Mouse (Mus musculus) lung, postnatal 4 days (tissue): ENCODE measurements around the gene P3h4.

Source experiments
- DNase-seq, 2 experiments: peaks; one replicate each; pipeline ENCODE4 v3.0.0; 2021

P3h4 gene

GRCm38 (mm10) chr11:100408076-100408834 lies 6.4 kb downstream of the P3h4 start:
- DNase-seq, result peak; percentile 74 to 85

- DNase-seq, result no peak
Observed at GRCm38 (mm10) chr11:100406995-100407705, 7.5 kb downstream of the P3h4 start.

DNA sequence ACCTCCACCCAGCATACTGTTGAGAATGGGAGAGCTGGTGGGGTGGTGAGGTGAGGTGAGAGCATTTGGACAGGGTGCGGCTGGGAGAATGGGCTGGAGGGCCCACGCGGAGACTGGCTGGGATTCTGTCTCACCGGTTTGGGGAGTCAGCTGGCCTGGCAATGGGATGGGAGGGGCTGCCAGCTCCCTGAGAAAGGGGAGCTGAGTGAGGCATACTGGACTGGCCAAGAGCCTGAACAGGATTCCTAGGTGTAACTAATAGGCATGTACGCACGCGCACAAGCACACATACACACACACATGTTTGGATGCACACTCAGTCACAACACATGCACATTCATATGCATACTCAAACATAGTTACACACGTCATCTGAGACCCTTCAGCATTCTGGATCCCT lies 8.4 kb downstream of the P3h4 start:
- DNase-seq, result peak; percentile 31 to 63

DNA sequence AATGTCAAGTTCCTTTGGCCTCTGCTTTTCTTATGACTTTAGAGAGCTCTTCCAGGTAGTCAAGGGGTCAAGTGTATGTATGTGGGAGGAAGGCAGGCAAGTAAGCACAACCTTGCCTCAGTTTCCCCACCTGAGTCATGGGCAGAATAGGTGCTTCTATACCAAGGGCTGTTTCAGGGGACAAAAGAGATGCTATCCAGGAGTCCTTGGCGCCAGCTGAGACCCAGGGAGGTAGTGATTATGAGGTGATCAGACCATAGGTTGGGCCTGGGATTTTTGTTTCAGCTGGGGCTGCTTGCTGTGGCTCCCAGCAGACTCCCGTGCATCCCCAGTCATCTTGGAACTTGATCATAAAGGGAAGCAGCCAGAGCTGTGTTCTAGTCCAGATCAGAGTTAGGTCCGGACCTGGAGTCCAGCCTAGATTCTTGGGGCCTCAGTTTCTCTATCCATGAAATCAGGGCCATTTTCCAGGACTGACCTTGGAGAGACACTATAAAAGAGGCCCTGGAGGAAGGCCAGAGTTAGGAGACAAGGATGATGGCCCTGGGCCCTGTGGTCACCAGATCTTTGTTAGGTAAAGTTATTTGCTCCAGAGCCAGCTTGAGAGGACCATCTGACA lies 10.1 kb downstream of the P3h4 start:
- DNase-seq, result no peak

DNA sequence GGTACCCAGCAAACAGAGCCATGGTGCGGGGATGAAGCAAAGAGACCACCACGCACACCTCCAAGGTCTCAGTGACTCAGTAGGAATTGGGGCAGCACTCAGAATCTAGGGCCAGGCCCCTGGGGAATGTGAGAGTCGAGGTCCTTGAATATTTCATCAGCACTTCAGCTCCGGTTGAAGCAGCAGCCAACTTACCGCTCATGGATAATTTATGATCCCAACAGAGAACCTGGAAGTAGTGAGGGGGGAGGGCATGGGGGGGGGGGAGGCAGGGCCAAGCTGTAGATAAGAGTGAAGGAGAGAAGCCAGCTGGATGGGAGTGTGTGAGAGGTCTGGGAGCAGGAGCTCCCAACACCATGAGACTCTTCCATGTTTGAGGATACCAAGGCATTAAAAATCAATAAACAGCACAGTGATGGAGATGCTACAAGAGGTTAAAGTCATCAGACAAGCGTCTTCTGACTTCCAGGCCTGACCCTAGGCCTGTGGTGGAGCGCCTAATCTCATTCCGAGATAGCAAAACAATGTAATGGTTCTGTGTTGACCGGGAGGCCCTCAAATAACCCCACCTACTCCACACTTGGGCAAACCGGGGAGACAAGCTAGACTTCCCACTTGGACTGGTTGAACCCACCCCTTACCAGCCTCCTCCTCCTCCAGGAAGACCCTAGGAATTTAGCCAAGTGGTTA lies 11.0 kb downstream of the P3h4 start:
- peak in 1 of 2 experiments; percentile 57 for DNase-seq

DNA sequence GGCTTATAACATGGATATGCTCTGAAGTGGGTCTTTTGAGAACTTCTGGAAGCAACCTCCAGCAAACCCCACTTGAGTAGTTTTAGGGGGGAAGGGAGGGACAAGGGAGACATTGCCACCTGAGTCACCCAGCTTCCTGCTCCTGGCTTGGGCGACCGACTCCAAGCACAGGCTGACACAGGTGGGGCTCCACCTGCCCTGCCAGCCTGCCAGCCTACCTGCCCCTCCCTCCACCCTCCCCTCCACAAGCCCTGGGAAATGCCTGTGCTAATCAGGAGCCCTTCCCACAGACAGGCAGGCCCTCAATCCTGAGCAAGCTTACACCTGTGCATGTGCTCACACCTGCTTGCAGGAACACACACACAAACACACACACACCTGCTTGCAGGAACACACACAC lies 12.0 kb downstream of the P3h4 start:
- DNase-seq, result peak; percentile 60 to 83

DNA sequence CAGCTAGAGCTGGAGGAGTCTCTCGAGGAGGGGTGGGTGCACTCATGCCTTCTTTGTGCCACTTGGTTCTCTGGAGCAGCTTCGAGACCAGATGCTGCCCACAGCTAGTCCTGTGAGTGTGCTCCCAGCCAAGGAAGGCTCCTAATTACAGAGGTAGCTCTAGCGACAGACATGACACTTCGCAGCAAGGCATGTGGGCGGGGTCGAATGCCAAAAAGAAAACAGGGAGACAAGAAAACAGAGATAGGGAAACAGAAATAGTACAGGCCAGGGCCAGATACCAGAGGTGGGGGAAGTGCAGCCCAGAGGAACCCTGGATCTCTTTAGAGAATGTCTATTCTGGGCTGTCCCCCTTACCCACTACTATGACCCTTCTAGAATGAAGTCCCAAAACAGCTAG lies 12.4 kb downstream of the P3h4 start:
- no peak for DNase-seq

- no peak for DNase-seq
Observed at GRCm38 (mm10) chr11:100400842-100401241, 13.8 kb downstream of the P3h4 start.

DNA sequence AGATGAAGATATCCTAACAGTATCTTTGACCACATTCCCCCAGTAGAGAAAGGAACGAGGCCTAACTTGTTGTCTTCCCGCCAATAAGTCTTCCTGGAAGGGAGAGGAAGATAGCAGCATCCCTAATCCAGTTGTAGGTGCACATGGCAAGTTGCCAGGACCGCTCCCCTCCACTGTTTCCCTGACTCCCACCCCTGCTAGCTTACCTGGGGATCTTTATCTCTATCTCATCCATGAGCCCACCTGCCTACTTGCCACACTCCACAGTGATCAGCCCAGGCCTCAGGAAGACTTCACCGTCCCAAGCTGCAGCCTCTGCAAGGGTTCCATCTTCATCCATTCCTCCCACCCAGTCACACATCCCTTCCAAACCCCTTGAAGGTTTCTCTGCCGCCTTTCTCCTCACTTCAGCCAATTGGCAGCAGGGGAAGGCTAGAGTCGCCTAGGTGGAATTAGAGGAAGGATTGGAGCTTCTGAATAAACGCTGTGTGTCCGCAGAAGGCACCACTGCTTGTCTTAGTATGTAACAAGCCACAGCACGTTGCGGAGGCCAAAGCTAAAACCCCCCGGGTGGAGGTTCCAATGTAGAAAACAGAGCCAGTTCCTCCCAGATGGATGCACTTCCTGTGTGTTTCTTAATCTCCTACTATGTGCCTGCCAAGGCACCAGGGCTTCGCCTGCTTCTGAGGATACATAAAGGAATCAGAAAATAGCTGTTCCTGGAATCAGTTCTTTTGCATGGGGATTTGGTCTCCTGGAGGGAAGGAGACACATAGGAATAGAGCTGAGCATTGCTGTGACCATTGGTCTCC lies 14.7 kb downstream of the P3h4 start:
- DNase-seq, result no peak

DNA sequence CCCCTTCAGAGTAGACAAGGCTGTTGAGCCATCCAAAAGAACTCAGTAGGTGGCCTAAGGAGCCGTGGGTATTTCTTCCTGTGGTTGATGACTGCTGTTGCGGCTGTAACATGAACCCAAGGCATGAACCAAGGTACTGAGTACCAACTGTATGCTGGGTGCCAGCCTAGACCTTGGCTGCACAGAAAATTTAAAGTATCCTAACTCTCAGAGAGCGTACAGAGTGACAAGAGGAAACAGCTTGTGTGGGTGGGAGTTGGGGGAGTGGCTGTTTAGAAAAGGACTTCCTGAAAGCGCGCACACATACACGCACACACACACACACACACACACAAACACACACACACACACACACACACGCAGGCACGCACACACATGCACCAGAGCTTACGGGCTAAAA lies 15.3 kb downstream of the P3h4 start:
- peak; percentile 53 to 57 for DNase-seq

DNA sequence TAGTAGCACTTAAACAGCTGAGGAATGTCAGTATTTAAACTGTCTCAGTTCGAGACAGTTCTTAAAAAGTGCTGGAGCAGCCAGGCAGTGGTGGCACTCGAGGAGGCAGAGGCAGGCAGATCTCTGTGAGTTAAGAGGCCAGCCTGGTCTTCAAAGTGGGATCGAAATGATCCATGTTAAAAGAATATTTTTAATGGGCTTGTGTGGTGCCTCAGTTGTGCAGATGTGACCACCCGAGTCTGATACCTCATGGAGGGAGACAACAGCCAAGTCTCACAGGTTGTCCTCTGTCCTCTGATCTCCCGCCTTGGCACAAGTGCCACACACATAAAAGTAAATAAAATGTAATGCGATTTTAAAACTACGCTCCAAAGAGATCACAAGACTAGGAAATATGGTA lies 16.1 kb downstream of the P3h4 start:
- DNase-seq, result no peak

- peak; percentile 100 for DNase-seq
Observed at GRCm38 (mm10) chr11:100397600-100398389, 16.8 kb downstream of the P3h4 start, which contains the start of gene Jup. Gene Jup, minus strand, starts transcription at chr11:100397763.

GRCm38 (mm10) chr11:100396886-100397599 lies 17.6 kb downstream of the P3h4 start:
- peak; percentile 49 to 64 for DNase-seq

DNA sequence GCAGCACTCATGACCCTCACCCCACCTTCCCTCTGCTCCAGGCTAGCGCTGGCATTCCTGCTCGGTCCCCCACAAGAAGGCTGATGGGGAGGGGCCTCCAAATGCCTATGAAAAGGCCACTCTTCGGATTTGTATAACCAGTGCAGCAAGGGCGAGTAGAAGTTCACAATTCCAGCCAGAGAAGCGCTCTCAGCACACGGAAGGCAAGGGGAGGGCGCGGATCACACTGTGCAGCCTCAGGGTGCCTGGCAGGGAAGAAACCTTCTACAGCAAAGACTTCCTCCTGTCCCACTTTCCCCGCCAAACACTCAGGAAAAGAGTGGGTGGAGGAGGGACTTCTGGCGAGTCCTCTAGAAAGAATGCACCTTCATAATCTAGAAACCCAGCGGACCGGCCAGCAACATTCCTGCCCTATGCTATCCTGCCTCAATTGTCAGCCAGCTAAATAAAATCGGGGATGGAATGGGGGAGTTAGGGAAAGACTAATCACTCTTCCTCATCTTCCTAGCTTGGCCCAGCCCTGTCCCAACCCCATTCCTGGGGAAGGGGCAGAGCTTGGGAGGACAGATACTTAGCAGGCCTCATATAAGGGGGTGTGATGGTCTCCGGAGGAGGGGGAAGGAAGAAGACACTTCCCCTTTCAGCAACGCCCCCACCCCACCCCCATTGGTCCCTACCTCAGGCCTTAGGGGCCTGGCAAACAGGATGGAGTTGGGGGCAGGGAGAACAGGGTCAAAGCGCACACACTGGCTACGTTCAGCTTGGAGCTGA lies 18.6 kb downstream of the P3h4 start:
- DNase-seq, result peak; percentile 63 to 72

DNA sequence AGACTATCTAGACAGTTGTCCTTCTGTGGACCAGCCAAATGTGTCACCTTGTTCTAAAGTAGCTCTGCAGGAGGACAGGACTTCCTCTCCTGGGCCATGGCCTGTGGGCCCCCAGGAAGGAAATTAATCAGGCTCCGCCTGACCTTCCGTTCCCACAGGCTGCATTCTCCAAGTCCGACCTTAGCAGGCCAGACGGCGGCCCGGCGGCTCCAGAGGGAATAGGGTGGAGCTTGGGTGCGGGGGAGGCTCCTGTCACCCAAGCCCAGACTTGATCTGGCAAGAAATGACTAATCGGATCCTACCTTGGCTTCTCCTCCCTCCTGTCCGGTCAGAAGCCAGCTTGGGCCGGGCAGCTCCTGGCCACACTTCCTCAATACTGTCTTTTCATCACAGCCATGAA lies 19.4 kb downstream of the P3h4 start:
- DNase-seq, result peak; percentile 80 to 87

DNA sequence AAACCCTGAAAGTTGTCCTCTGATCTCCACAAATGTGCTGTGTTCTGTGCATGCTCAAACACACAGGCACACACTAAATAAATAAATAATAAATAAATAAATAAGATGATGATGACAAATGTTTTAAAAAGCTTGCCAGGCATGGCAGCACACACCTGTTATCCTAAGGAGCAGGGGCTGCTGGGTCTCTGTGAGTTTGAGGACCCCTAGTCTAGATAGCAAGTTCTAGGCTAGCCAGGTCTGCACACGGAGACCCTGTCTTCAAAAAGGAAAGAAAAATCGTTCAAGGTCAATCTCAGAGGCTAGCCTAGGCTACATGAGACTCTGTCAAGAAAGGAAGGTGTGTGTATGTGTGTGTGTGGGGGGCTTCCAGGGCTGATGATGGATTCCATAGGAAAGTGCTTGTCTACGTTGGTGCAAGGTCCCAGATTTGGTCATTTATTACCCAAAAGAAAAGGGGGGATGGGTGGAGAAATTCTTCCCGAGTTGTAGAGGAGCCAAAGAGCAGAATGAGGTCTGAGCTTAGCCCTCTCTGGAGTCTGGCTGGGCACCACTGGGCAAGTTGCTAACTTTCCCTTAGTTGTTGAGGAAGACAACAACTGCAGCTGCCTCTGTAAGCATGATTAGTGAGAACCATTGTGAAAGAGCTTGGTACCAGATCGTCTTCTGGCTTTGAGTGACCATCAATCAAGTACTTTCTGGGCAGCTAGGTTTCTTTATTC lies 20.1 kb downstream of the P3h4 start:
- no peak for DNase-seq

DNA sequence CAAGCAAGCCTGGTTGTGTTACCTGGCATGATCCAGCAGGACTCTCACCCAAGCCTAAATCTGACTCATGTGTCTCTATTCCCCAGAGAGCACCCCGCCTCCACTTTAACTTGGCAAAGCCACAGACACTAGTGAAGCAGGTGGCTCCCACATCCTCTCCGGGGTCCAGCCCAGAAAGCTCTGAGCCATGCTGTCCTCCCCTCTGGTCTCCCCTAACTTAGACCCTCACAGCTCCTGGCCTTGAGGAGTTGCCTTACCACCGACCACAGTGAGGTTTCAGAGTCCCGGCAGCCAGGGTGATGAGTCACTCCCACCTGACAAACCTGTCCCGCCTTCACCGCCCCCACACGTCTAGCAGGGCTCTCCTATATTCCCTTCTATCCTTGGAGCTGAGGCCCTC lies 20.9 kb downstream of the P3h4 start:
- DNase-seq, result no peak

- no peak for DNase-seq
Observed at GRCm38 (mm10) chr11:100392958-100393357, 21.7 kb downstream of the P3h4 start.

- no peak for DNase-seq
Observed at GRCm38 (mm10) chr11:100391884-100392345, 22.7 kb downstream of the P3h4 start.
